Mouse (Mus musculus): ENCODE results near the gene Vti1b. TPM values are rescaled to one million over a fixed set of nuclear protein-coding genes. Genes with fewer than 3 reads are reported as not detected.

Gene Vti1b
- polyA plus RNA-seq (2012; rRNA removed) = 12.8 and 22.2 TPM in 2 replicates

DNA sequence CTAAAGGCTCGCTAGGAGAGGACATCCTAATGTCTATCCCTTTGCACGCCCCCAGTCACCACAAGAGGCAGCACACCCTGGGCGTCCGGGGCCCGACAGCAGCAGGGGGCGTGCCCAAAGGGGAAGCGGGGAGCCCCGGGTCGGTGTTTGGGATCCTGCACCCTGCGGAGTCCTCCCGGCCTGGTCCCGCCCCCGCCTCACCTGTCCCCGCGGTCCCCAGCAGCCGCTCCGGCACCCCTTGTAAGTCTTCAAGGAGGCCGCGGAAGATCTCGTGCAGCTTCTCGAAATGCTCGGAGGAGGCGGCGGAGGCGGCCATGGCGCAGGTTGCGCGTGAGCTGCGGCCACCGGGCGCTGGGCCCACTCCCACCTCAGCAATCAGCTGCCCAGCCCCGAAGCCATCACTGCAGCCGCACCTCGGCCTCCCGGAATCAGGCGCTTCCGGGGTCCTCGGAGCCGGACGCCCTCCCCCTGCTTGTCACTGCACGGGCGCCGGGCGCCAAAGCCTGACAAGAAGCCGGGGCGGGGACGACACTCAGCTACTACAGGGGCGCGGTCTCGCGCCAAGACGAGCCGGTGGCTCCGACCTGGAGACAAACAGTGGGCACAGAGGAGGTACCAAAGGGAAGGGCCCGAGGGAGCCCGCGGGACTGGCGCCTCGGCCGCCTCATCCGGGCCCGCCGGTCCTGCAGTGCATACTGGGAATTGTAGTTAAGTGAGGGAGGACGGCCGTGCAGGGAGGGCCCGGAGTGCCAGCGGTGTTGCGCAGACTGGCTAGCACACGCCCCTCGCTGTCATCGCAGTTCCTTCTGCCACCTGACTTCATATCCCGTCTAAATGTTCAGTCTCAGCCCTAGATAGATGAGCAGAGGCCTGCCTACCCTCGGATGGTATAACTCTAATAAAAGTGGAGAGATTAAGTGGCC, at the start of gene Vti1b:
TSS of gene Vti1b (minus strand) at position 649 of the 923 bp plus-strand sequence.

DNA sequence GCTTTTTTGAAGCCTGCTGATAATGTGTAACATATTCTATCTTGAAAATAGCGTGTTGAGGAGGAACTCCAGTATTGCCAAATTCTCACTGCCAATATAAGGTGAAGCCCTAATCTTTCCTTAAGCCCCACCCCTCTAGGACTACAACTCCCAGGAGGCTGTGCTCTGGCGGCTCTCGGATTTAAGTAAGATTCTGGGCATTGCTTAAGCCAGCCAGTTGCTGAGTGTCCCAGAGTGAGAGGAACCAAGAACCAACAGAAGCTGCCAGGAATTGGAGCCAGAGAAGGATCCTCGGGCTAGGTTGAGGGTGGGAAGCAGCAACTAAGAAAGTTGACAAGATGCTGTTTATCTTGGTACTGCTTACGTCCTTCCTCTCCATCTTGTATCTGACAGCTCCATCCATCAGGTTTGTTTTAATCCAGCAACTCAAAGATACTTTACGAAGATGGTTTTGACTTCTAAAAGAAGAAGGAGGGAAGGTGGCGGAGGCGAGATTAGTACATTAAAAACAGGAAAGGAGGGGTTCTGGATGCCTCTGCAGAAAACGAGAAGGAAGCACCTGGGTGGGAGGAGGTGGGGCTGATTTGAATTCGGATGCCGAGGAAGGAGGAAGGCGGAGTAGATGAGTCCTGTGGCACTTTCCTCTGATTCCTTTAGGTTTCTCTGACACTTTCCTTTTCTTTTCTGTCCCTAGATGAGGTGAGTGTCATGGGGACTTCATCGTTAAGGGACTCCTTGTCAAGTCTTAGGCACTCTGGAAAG, 36.4 kb upstream of the Vti1b start, which contains the start of gene Rdh12:
TSS of gene Rdh12 (plus strand) at position 212 of the 762 bp plus-strand sequence.

DNA sequence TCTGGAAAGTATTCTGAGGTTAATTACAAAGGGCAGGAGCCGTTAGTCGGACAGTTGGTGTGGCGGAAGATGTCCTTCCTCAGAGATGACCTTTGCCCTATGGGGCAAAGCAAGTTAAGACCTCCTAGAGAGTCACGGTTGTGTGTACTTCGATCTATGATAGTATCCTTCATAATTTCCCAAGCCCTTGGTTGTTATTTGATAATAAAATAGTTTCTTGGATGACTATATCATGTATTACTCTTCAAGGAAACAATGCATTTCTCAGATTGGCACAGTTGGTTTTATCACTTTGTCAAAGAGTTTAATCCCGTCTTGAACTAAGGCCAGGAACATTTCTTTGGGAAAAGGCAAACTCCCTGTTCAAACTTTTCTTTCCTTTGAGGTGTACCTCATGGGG, 19.7 kb upstream of the Vti1b start, which contains the start of gene Rdh11:
TSS of gene Rdh11 (minus strand) at position 101 of the 400 bp plus-strand sequence.

DNA sequence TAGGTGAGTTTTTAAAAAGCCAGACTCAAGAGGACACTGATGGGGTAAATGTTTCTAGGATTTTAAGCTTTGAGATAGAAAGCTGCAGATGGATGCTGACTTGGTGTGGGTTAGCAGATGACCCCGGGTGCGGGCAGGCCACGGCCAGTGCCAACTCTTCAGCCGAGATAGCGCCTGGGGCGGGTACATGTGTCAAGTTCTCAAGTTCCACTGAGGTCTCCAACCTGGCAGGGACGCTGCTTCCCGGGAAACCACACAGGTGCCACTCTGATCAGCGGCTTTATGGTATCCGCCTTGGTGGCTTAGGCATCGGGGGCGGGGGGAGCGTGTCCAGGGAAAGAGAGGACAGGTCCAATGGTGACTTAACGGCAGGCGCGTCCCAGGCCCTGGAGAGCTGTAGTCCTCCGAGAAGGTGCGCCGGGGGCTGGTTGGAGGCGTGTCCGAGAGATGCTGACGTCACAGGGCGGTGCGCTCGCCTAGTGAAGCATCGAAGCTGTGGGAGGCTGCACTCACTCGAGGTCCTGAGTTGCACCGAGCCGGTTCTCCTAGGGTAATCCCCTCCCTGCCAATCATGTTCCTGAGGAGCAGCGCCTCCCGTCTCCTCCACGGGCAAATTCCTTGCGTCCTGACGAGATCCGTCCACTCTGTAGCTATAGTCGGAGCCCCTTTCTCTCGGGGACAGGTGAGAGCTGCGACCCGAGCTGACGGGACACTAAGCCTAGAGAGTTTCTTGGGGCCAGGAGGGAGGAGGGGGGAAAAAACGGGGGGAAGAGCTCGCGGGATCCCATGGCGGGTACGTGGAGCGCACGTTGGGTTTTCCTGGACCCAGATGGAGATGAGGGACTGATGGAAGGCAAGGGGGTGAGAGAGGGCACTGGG, 41.9 kb downstream of the Vti1b start, which contains the start of gene Arg2:
TSS of gene Arg2 (plus strand) at position 479 of the 879 bp plus-strand sequence.

Other genes with a start within 250 kb of the Vti1b start
- 2.9 and 3.3 TPM in 2 replicates for gene Tmem229b, start 165.0 kb downstream of the Vti1b start, polyA plus RNA-seq (2012; rRNA removed)
- gene Plekhh1, start 143.5 kb downstream of the Vti1b start, polyA plus RNA-seq (2012; rRNA removed) = 7.3 and 7.9 TPM in 2 replicates
- 5.3 and 5.7 TPM in 2 replicates for gene Pigh, start 83.0 kb downstream of the Vti1b start, polyA plus RNA-seq (2012; rRNA removed)
- 0.08 and 0.41 TPM in 2 replicates for gene Arg2, start 41.9 kb downstream of the Vti1b start, polyA plus RNA-seq (2012; rRNA removed)
- 1.7 and 3.6 TPM in 2 replicates for gene Rdh11, start 19.6 kb upstream of the Vti1b start, polyA plus RNA-seq (2012; rRNA removed)
- 9.1 and 13.4 TPM in 2 replicates for gene Rdh12, start 36.2 kb upstream of the Vti1b start, polyA plus RNA-seq (2012; rRNA removed)
- 2.7 and 5.0 TPM in 2 replicates for gene Zfyve26, start 123.6 kb upstream of the Vti1b start, polyA plus RNA-seq (2012; rRNA removed)
- 0.05 and 0.13 TPM in 2 replicates for gene Rad51b, start 124.6 kb upstream of the Vti1b start, polyA plus RNA-seq (2012; rRNA removed)